ENCODE assay signal across 9 mouse cellular contexts in the genomic region with DNA sequence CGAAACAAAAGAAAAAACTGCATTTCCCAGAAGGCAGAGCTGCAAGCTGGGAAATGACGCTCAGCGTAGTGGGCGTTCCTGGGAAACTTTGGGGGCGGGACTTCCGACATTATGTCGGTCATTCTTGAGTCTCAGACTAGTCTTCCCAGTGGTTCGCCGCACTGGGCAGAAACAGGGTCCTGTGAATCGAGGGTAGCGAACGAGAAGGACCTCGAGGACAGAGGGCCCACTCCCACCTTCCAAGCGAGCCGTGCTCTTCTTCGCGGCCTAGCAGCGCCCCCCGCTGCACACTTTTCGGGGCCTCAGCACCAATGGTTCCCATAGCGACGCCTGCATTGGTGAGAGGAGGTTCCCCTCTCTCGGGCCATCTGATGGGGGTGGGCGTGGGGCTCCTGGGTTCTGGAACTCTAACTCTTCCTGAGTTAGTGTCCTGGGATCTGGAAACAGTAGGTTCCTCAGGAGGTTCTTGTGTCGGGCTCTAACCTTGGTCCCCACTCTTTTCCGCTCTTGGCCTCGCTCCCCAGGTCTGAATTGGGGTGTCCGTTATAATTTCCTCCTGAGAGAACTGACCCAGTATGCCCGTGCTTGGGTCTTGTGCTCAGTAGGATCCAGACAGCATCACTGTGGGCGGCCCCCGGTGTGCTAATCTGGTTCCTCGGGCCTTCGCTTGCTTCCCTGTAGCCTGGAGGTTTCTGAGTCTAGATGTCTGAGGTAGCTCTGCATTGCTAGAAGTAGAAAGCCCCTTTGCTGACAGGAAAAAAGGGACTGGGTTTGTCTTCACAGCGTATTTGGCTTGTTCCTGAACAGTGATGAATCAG. TPM values are rescaled to one million over a fixed set of nuclear protein-coding genes. Genes with fewer than 3 reads are reported as not detected.
A peak's percentile ranks its signal among the peaks of the same experiment; 100 is the strongest.
DNase-seq lines count a peak whose midpoint lies in the region; ATAC-seq and TF ChIP-seq lines count a peak whose summit lies in the region.
"Had no signal": no experiment of that assay in that cellular context is flagged by ENCODE, and none has a peak within 500 bp of the region (broad histone marks: within the 10 kb centered on the region; RNA-seq: fewer than 3 reads in every experiment).

No protein-coding gene starts in this region.

- no peaks in the 10 kb centered on the region for H3K27me3 ChIP-seq in embryonic facial prominence, embryonic 15.5 days
- H3K27me3 ChIP-seq in limb, embryonic 12.5 days, result no peaks in the 10 kb centered on the region
- no peaks in the 10 kb centered on the region for H3K27me3 ChIP-seq in midbrain, embryonic 14.5 days (ENCODE audit: control insufficient read depth, insufficient read depth, low read length)

- peaks cover 3% of the 10 kb centered on the region for H3K36me3 ChIP-seq in embryonic facial prominence, embryonic 15.5 days
- H3K36me3 ChIP-seq in limb, embryonic 12.5 days, result peaks cover 18% of the 10 kb centered on the region; the same call in 1 of the 2 replicates
- peaks cover 4% of the 10 kb centered on the region; the same call in 1 of the 2 replicates for H3K36me3 ChIP-seq in midbrain, embryonic 14.5 days (ENCODE audit: control insufficient read depth, insufficient read depth, low read length)
- H3K36me3 ChIP-seq: G1E had no signal

- TF ChIP-seq POLR2A in bone marrow macrophage, adult 2 months (IDR thresholded peaks at IDR 0.05; ENCODE audit: borderline replicate concordance, low read depth, low read length), result no peak

- peak overlapping the region; percentile 58 for H3K9ac ChIP-seq in embryonic facial prominence, embryonic 15.5 days
- peak overlapping the region; percentile 68 for H3K9ac ChIP-seq in limb, embryonic 12.5 days (replicated peaks)
- peak overlapping the region; percentile 68 for H3K9ac ChIP-seq in midbrain, embryonic 14.5 days (replicated peaks; ENCODE audit: low read length)

- peak; percentile 83 for ATAC-seq in embryonic facial prominence, embryonic 15.5 days (ENCODE audit: insufficient number of reproducible peaks, low FRiP score, low TSS enrichment, low read depth)
- peak; percentile 78 for ATAC-seq in limb, embryonic 12.5 days (ENCODE audit: insufficient number of reproducible peaks, insufficient read depth, low FRiP score, low TSS enrichment, low read depth)
- peak; percentile 86 for ATAC-seq in midbrain, embryonic 14.5 days (ENCODE audit: low FRiP score, low TSS enrichment)

- 25% methylated on average over 34 of the region's 34 CpGs for WGBS in embryonic facial prominence, embryonic 15.5 days
- WGBS in limb, embryonic 12.5 days, result 35% methylated on average over 34 of the region's 34 CpGs
- WGBS in midbrain, embryonic 14.5 days, result 31% methylated on average over 34 of the region's 34 CpGs

- peaks cover 6% of the 10 kb centered on the region; the same call in 1 of the 2 replicates for H3K4me1 ChIP-seq in bone marrow macrophage, adult 2 months (ENCODE audit: control insufficient read depth, insufficient read depth, low read length)
- H3K4me1 ChIP-seq in embryonic facial prominence, embryonic 15.5 days, result peaks cover 9% of the 10 kb centered on the region; the same call in 1 of the 2 replicates
- H3K4me1 ChIP-seq in limb, embryonic 12.5 days (replicated peaks), result no peaks in the 10 kb centered on the region
- no peaks in the 10 kb centered on the region for H3K4me1 ChIP-seq in midbrain, embryonic 14.5 days (ENCODE audit: control insufficient read depth, insufficient read depth, low read length)

- H3K27ac ChIP-seq in bone marrow macrophage, adult 2 months (ENCODE audit: insufficient read depth, low read depth, low read length), result no peak overlapping the region
- no peak overlapping the region for H3K27ac ChIP-seq in embryonic facial prominence, embryonic 15.5 days (replicated peaks)
- no peak overlapping the region for H3K27ac ChIP-seq in limb, embryonic 12.5 days
- H3K27ac ChIP-seq in midbrain, embryonic 14.5 days (replicated peaks; ENCODE audit: low read depth, low read length), result peak overlapping the region; percentile 55; the same call in 1 of the 2 replicates

- peak overlapping the region; percentile 72 for H3K4me2 ChIP-seq in embryonic facial prominence, embryonic 15.5 days (replicated peaks)
- peak overlapping the region; percentile 68 for H3K4me2 ChIP-seq in limb, embryonic 12.5 days
- peak overlapping the region; percentile 68 for H3K4me2 ChIP-seq in midbrain, embryonic 14.5 days (ENCODE audit: low read length)

- peak overlapping the region; percentile 80 for H3K4me3 ChIP-seq in bone marrow macrophage, adult 2 months (ENCODE audit: insufficient read depth, low read length)
- peak overlapping the region; percentile 64 for H3K4me3 ChIP-seq in embryonic facial prominence, embryonic 15.5 days (replicated peaks)
- peak overlapping the region; percentile 63 for H3K4me3 ChIP-seq in limb, embryonic 12.5 days (replicated peaks)
- H3K4me3 ChIP-seq in midbrain, embryonic 14.5 days (replicated peaks; ENCODE audit: low read depth, low read length), result peak overlapping the region; percentile 58

- peak; percentile 89 for DNase-seq in 3T3-L1 (ENCODE audit: low read depth, low spot score)
- DNase-seq in heart, adult 8-10 months (ENCODE audit: low spot score), result peak; percentile 77
- peak; percentile 67 to 76 for DNase-seq in kidney, adult 8-10 months
- peak; percentile 91 for DNase-seq in midbrain, embryonic 14.5 days
- peak; percentile 55 to 74 for DNase-seq in spleen, adult 18-20 months

- no peaks in the 10 kb centered on the region for H3K9me3 ChIP-seq in embryonic facial prominence, embryonic 15.5 days (replicated peaks)
- no peaks in the 10 kb centered on the region; the same call in 1 of the 2 replicates for H3K9me3 ChIP-seq in limb, embryonic 12.5 days
- H3K9me3 ChIP-seq in midbrain, embryonic 14.5 days (ENCODE audit: control insufficient read depth, low read length), result no peaks in the 10 kb centered on the region

- no peak for TF ChIP-seq CTCF in bone marrow macrophage, adult 2 months (IDR thresholded peaks at IDR 0.05; ENCODE audit: low read depth, low read length)

RNA-seq across cellular contexts. Expression of gene Gramd1a, which starts 52.8 kb away (rescaled TPM):
- 63.6 and 99.3 TPM in 2 replicates for polyA plus RNA-seq in bone marrow macrophage, adult 2 months (2012; ENCODE audit: insufficient read depth, insufficient read length, missing spikeins)
- polyA plus RNA-seq in embryonic facial prominence, embryonic 15.5 days (2015; fragmentation: Nextera tagmentation; extraction: Ambion mirVana), result 72.5 and 75.2 TPM in 2 replicates
- 10 to 100 TPM; 26.6 to 42.2 (median 33.0) TPM for total RNA-seq in heart, adult 8-10 months (2022)
- 95.1 and 104 TPM in 2 replicates for polyA plus RNA-seq in limb, embryonic 12.5 days (2016; fragmentation: Nextera tagmentation; extraction: Ambion mirVana)
- polyA plus RNA-seq in midbrain, embryonic 14.5 days (2014; fragmentation: Nextera tagmentation; extraction: Ambion mirVana), result 205 and 232 TPM in 2 replicates
